Mouse (Mus musculus) fat pad, adult 2 months (tissue): ENCODE data around the gene Map3k19.

Experiments
- DNase-seq: peaks from one replicate; pipeline ENCODE4 v3.0.0-alpha.2; 2011; ENCODE audit warnings: low read depth, low spot score; ENCODE audit errors: extremely low read depth

The Map3k19 gene

DNA sequence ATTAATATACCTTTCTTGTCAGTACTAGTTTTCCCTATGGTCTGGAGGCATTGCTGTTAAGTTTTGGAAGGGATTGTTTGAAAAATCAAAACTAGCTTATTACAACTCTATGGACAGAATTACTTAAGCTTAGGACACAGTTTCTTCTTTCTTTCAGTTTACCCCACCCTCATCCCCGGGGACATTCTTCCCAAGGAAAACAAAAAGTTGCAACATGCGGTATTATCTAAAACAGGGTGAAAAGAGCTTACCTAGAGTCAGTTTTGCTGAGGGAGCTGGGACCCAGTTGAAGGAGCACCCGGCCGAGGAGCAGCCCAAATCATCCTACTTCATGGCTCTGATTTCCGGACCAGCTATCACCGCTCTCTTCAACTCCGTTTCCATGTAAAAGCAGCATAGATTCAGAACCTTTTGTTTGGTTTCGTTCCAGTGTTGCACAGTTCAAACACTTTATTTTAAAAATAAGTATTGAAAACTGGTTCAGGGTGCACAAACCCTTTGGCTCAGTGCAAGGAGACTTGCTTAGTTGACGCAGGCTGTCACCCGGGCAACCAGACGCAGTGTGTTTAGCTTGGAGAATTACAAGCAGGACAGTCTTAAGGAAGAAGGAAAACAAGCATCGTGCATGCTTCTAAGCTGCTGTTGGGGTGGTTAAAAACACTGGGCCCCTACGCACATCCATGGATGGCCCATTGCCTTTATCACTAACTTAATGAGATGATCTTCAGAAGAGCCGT lies at the start of gene Map3k19:
Gene Map3k19, minus strand, starts transcription at position 546 of the 737 bp plus-strand sequence.
- no peak for DNase-seq

DNA sequence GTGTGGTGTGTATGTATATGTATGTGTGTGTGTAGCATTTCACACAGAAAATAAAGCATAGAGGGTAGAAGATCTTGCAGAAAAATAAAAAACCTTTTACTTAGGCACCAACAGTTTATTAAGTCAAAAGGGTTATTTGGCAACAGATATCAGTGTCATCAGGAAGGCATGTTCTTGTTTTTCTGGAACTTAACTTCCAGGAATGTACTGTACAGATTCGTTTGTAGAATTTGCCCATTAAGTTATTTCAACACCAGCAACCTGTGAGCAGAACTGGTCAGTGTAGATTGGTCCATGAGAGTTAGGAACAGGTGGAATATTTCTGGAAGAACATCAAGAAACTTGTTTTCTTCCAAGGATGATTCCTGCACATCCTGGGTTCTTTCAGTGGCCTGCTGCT lies 44.6 kb upstream of the Map3k19 start:
- DNase-seq: peak; percentile 62

DNA sequence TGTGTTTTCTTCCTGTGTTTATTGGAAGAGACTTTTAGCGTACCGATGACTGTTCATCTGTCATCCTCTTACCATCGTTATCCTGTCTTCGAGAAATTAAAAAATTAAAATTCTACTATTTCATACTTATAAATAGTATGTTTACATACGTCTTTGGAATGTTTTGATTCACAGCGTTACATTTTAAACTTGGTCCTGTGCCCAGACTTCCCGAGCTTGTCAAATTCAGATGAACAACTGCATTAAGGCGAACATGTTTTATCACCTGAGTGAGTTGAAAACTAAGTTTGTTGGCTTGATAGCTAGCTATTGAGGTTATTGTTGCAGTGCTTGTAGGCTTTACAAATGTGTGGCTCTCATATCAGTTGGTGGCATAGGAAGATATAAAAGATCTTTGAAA lies 14.4 kb upstream of the Map3k19 start:
- no peak for DNase-seq

- no peak for DNase-seq
Measured at GRCm38 (mm10) chr1:127868300-127869261, 13.8 kb upstream of the Map3k19 start, which contains the start of gene Rab3gap1. TSS of gene Rab3gap1 (plus strand) at chr1:127868773.

DNA sequence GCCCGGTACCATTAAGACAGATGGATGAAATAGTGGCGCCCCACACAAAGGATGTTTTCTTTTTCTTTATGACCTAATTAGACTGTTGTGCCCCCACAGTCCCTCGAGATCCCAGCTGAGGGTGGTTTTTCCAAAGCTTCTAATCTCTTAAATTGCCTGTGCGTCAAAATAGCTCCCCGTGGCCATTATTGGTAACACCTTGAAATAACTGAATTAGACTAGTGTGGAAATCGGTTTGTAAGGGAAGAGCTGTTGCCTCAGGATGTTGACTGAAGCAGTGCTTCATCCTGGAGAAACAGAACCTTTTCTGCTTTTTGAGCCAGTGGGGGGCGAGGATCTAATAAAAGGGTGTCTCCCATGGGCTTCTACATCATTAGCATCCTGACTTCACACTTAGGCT lies 9.0 kb upstream of the Map3k19 start:
- no peak for DNase-seq

GRCm38 (mm10) chr1:127861900-127862299 lies 7.1 kb upstream of the Map3k19 start:
- DNase-seq: no peak

DNA sequence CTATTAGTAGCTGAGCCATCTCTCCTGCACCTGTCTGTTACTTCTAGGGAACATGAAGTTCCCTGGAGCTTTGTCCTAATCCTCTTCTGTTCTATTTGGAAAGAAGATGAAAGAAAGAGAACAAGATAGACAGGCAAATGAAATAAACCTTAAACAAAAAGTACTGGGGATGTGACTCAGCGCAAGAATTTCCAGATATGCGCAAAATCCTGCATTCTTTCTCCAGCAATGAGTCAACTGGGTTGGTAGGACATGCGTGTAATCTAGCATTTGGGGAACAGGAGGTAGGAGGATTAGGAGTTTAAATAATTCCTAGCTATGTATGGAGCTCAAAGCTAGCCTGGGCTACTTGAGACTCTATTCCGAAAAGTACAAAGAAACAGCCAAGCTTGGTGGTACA lies 5.7 kb upstream of the Map3k19 start:
- no peak for DNase-seq

DNA sequence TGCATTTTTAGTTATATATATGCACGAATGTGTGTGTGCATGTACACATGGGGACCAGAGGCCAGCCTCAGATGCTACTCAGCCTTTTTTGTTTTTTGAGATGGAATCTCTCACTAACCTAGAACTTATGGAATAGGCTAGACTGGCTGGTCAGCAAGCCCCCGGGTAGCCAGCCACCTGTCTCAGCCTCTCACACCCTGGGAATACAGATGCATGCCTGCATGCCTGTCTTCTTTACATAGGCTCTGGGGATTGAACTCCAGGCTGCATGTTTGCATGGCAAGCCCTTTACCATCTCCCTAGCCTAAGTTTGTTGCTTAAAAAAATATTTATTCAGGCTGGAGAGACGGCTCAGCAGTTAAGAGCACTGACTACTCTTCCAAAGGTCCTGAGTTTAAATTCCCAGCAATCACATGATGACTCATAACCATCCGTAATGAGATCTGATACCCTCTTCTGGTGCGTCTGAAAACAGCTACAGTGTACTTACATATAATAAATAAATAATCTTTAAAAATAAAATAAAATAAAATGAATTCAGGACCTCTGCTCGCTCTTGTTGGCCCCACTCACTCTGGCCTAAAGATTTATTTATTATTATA lies 5.1 kb upstream of the Map3k19 start:
- DNase-seq: no peak

GRCm38 (mm10) chr1:127858945-127859648 lies 4.3 kb upstream of the Map3k19 start:
- no peak for DNase-seq

- no peak for DNase-seq
Measured at GRCm38 (mm10) chr1:127850075-127850610, 4.7 kb downstream of the Map3k19 start.

DNA sequence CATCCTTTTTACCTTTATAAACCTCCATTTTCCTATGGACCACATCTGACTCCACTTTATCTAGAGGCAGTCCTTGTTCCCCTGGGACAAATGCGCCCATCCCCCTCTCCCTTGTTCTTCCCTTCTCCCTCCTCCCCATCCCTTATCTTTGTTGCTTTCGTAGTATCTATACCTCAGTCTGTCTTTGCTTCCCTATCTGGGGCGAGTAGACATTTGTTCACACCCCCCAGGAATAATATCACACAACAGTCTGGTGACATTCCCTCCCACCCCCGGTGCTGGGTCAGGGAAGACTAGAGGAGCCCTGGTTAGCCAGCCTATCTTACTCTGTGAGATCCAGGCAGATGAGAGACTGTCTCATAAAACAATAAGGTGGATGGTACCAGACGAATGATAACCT lies 9.4 kb downstream of the Map3k19 start:
- no peak for DNase-seq

- no peak for DNase-seq
Measured at GRCm38 (mm10) chr1:127838602-127839001, 16.2 kb downstream of the Map3k19 start.

GRCm38 (mm10) chr1:127836619-127837018 lies 18.2 kb downstream of the Map3k19 start:
- no peak for DNase-seq

- DNase-seq: no peak
Measured at GRCm38 (mm10) chr1:127834202-127834601, 20.6 kb downstream of the Map3k19 start.

DNA sequence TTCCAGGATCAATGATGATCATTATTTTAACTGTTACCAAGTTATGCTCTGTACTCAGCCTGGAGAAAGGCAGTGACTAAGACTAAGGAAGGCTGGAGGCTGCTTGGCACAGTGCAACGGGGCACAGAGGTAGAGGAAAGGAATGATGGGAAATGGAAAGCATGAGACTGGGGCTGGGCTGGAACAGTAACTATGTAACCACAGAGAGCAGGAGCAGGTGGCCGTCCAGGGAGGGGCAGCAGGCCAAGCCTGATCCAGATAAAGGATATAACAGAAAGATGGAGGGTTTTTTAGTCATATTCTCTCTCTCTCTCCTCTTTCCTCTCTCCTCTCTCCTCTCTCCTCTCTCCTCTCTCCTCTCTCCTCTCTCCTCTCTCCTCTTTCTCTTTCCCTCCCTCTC lies 21.1 kb downstream of the Map3k19 start:
- DNase-seq: no peak

- DNase-seq: no peak
Measured at GRCm38 (mm10) chr1:127830215-127830921, 24.5 kb downstream of the Map3k19 start.

DNA sequence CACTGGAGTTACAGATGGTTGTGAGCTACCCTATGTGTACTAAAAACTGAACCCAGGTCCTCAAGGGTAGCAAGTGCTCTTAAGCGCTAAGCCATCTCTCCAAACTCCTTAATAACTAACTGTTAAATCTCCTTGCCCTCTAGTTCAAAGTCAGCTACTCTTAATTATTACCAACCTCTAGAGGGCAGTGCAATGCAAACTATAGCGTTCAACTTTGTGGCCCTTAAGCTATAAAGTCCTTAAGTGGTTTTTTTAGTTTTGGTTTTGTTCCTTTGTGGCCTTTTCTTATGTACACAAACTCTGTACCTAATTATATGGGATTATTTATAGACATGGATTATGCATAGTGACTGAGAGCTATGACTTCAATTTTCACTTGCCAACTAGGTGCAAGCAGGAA lies 27.5 kb downstream of the Map3k19 start:
- DNase-seq: peak; percentile 14

DNA sequence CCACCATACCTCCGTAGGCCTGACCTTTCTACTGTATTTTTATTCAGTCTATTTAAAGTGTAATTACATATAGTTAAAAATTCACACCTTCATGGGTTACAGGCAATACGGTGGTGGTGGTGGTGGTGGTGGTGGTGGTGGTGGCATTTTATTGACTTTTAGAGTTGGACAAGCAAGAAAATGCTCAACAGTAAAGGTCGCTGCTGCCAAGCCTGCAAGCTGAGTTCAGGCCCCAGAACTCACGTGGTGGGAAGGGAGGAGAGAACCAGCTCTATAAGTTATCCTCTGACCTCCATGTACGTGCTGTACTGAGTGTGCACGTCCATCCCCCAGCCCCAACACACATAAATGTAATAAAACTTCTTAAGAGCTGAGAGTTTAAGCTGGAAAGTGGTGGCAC lies 38.5 kb downstream of the Map3k19 start:
- DNase-seq: no peak

DNA sequence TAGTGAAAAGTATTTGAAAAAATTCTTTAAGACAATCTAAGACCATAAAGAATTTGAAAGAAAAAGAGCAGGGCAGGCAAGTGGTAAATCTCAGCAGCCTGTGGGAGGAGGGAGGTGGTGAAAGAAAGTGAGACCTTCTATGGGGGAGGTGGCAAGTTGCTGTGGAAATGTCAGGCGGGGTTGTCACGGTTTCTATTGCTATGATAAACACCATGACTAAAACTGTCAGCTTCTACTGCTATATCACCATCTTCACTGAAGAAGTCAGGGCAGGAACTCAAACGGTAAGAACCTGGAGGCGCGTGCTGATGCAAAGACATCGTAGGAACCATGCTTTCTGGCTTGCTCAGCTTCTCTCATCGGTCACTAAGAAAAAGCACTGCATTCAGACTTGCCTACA lies 41.9 kb downstream of the Map3k19 start:
- no peak for DNase-seq

DNA sequence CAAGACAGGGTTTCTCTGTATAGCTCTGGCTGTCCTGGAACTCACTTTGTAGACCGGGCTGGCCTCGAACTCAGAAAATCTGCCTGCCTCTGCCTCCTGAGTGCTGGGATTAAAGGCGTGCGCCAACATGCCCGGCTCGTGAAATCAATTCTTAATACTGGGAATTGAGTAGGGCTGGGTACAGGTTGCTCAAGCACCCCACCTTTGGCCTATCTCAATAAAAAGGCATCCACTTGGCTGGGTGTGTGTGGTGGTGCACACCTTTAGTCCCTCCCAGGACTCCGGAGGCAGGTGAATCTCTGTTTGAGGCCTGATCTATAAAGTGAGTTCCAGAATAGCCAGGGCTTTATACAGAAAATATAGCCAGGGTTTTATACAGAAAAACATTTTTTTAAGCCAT lies 46.2 kb downstream of the Map3k19 start:
- DNase-seq: no peak
